Mouse (Mus musculus) monocyte, adult 5-6 weeks (primary cell): ENCODE measurements around the gene Gipc3. TPM values are rescaled to one million over a fixed set of nuclear protein-coding genes. Genes with fewer than 3 reads are reported as not detected.

Experiments used
- ATAC-seq: fragments of 153-309, 156-312 bp; replicated peaks from 2 replicates; pipeline ENCODE4 v1.8.0; 2017; ENCODE audit warnings: mild to moderate bottlenecking; ENCODE audit not compliant: low TSS enrichment, insufficient number of reproducible peaks, severe bottlenecking, poor library complexity, low FRiP score
- total RNA-seq: library from RNA; stranded (forward); fragments of 200-1000, 200-491, 200-594 nt; gene quantifications from 3 replicates; pipeline ENCODE4 v1.2.3, GENCODE M21; 2017

The Gipc3 gene
- total RNA-seq, 1 experiment from 2014 or later: not detected

GRCm38 (mm10) chr10:81292554-81293333 lies 50.3 kb downstream of the Gipc3 start, which contains the start of gene Pip5k1c:
Gene Pip5k1c (plus strand): TSS chr10:81292963.
- ATAC-seq: peak; percentile 78

- ATAC-seq: 0 out of 2 replicates have a peak, but pooled peaks have one; percentile 6
Observed at GRCm38 (mm10) chr10:81291511-81292104, 51.5 kb downstream of the Gipc3 start, which contains the start of gene Tjp3. Gene Tjp3 (minus strand): TSS chr10:81291581.

DNA sequence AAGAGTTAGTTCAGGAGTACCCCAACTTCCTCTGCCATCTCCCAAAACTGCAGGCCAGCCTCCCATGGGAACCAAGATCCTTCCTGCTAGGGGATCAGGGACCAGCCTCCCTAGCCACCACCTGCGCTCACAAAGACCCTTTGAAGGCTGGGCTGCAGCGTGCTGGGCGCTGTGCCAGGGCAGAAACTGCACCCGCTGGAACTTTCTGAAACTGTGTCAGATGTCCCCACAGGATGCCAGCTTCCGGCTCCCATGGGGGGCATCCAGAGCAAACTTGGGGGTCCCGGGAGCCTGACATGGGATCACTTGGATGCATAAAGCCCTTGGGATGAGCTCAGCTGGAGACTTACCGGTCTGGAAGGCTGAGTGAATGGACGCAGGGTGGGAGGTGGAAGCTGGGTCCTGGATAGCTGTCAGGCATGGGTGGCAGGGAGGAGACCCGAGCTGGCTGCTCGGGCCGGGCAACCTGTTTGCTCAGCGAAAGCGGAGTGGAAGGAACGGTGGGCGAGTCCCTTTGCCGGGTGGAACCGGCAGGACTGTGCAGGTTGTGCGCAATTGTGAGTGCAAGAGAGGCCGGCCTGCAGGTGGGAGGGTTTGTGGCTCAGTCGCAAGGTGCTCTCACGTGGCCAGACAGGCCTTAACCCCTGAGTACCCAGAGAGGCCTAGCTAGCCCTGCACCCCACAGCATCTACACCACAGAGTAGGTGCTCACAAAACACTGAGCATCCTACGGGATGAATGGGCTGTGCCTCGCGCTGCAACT lies 52.2 kb downstream of the Gipc3 start:
- no peak for ATAC-seq

- no peak for ATAC-seq
Observed at GRCm38 (mm10) chr10:81289811-81290210, 53.3 kb downstream of the Gipc3 start.

DNA sequence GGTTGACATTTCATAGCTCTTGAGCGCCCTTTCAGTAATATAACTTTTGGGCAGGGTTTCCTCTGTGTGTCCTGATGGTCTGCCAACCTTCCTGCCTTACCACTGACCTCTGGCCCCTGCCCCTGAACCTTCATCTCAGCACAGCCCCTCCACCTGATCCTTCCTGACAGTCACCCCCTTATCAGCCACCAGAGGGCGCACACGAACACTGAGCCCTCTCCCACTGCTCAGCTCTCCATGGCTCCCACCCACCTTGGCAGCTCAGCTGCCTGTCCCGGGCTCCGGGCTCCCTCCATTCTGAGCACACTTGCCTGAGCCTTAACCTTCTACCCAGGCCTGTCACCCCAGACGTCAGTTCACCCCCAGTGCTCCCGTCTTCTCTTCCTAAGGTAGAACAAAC lies 53.8 kb downstream of the Gipc3 start:
- no peak for ATAC-seq

GRCm38 (mm10) chr10:81288601-81289000 lies 54.5 kb downstream of the Gipc3 start:
- ATAC-seq: no peak

GRCm38 (mm10) chr10:81287513-81288157 lies 55.4 kb downstream of the Gipc3 start:
- no peak for ATAC-seq

- ATAC-seq: no peak
Observed at GRCm38 (mm10) chr10:81286586-81286985, 56.5 kb downstream of the Gipc3 start.

DNA sequence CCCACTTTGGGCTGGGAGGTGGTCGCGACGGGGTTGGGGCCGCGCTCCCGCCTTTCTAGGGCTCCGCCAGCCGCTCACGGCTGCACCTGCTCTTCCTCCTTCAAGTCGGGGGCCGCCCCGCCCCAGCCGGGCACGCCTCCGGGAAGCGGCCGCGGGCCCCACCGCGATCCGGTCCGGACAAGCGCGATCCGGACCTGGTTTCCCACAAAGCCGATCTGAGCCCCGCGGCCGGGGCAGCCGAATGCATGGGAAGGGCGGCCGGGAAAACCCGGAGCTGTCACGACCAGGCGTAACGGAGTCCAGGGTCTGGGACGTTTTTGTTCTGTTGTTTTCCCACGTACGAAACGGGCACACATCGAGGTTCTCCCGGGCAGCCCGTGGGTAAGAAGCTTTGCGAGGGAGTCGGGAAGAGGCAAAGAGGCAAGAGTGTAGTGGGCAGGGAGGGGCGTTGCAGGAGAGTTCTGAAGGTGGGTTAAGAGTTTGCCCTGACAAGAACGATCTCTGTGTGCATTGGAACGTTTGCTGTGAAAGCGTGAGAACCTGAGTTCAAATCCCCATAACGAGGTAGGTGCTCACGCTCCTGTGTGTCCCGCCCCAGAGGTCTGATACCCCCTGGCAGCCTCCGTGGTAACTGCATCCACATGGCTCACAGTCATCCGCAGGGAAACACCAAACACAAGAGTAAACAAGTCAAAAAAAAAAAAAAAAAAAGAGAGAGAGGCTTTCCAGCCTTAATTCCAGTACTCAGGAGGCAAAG lies 57.2 kb downstream of the Gipc3 start:
- peak; percentile 73 for ATAC-seq

Other genes with a start within 250 kb of the Gipc3 start
- 0.39 TPM in 1 of 3 replicates, not detected in the others for gene Creb3l3, start 244.4 kb downstream of the Gipc3 start, total RNA-seq
- 62.4 to 77.3 TPM (median 66.5 TPM) in 3 replicates for gene Map2k2, start 237.4 kb downstream of the Gipc3 start, total RNA-seq
- gene Zbtb7a, start 208.0 kb downstream of the Gipc3 start, total RNA-seq: 28.4 to 40.6 TPM (median 30.5 TPM) in 3 replicates
- 13.0 to 24.9 TPM (median 21.2 TPM) in 3 replicates for gene Pias4, start 175.3 kb downstream of the Gipc3 start, total RNA-seq
- 1,029 to 1,258 TPM (median 1,077 TPM) in 3 replicates for gene Eef2, start 166.6 kb downstream of the Gipc3 start, total RNA-seq
- 30.4 to 45.3 TPM (median 37.3 TPM) in 3 replicates for gene Dapk3, start 160.3 kb downstream of the Gipc3 start, total RNA-seq
- gene 4930442H23Rik, start 159.4 kb downstream of the Gipc3 start, total RNA-seq: 0.49 TPM in 1 of 3 replicates, not detected in the others
- gene Nmrk2, start 141.2 kb downstream of the Gipc3 start, total RNA-seq: not detected in 3 replicates
- not detected in 3 replicates for gene Atcay, start 112.4 kb downstream of the Gipc3 start, total RNA-seq
- gene Zfr2, start 110.1 kb downstream of the Gipc3 start, total RNA-seq: 0.10 to 0.58 TPM in 2 of 3 replicates, not detected in the other
- 10.2 to 29.6 TPM (median 11.9 TPM) in 3 replicates for gene Matk, start 90.3 kb downstream of the Gipc3 start, total RNA-seq
- gene Mrpl54, start 76.3 kb downstream of the Gipc3 start, total RNA-seq: 77.4 to 89.3 TPM (median 78.0 TPM) in 3 replicates
- 8.9 to 13.4 TPM (median 11.5 TPM) in 3 replicates for gene Apba3, start 76.3 kb downstream of the Gipc3 start, total RNA-seq
- 2.6 to 8.9 TPM (median 3.0 TPM) in 3 replicates for gene Tjp3, start 51.7 kb downstream of the Gipc3 start, total RNA-seq
- gene Pip5k1c, start 50.3 kb downstream of the Gipc3 start, total RNA-seq: 47.3 to 69.4 TPM (median 50.3 TPM) in 3 replicates
- gene Cactin, start 22.2 kb downstream of the Gipc3 start, total RNA-seq: 24.5 to 34.3 TPM (median 25.5 TPM) in 3 replicates
- 0.19 TPM in 1 of 3 replicates, not detected in the others for gene Tbxa2r, start 14.5 kb downstream of the Gipc3 start, total RNA-seq
- gene Hmg20b, start 7.2 kb upstream of the Gipc3 start, total RNA-seq: 28.8 to 40.1 TPM (median 38.7 TPM) in 3 replicates
- 5.3 to 9.6 TPM (median 6.3 TPM) in 3 replicates for gene Mfsd12, start 14.2 kb upstream of the Gipc3 start, total RNA-seq
- 1.4 to 2.4 TPM in 2 of 3 replicates, not detected in the other for gene 4930404N11Rik, start 22.6 kb upstream of the Gipc3 start, total RNA-seq
- 8.2 to 12.9 TPM (median 11.7 TPM) in 3 replicates for gene Fzr1, start 35.2 kb upstream of the Gipc3 start, total RNA-seq
- gene Dohh, start 41.2 kb upstream of the Gipc3 start, total RNA-seq: 18.6 to 22.3 TPM (median 20.9 TPM) in 3 replicates
- 2.3 to 3.7 TPM in 2 of 3 replicates, not detected in the other for gene Gm48551, start 41.2 kb upstream of the Gipc3 start, total RNA-seq
- not detected in 3 replicates for gene Gm48552, start 45.7 kb upstream of the Gipc3 start, total RNA-seq
- gene Smim24, start 49.8 kb upstream of the Gipc3 start, total RNA-seq: 3.9 to 7.9 TPM (median 6.3 TPM) in 3 replicates
- 4.1 to 7.6 TPM (median 5.1 TPM) in 3 replicates for gene Nfic, start 112.4 kb upstream of the Gipc3 start, total RNA-seq
- gene Celf5, start 139.4 kb upstream of the Gipc3 start, total RNA-seq: 0.32 TPM in 1 of 3 replicates, not detected in the others
- 42.6 to 86.4 TPM (median 79.6 TPM) in 3 replicates for gene Ncln, start 153.1 kb upstream of the Gipc3 start, total RNA-seq
- 20.5 to 50.8 TPM (median 33.5 TPM) in 3 replicates for gene S1pr4, start 156.9 kb upstream of the Gipc3 start, total RNA-seq
- 20.3 to 41.0 TPM (median 29.4 TPM) in 3 replicates for gene Gna15, start 181.0 kb upstream of the Gipc3 start, total RNA-seq
- 2.2 to 17.5 TPM (median 15.1 TPM) in 3 replicates for gene Gna11, start 201.9 kb upstream of the Gipc3 start, total RNA-seq
- 129 to 254 TPM (median 141 TPM) in 3 replicates for gene Aes, start 216.2 kb upstream of the Gipc3 start, total RNA-seq
- 2.0 to 3.2 TPM (median 2.7 TPM) in 3 replicates for gene Tle2, start 231.3 kb upstream of the Gipc3 start, total RNA-seq